Mouse (Mus musculus) gonadal fat pad, adult 2 months (tissue): ENCODE measurements at regions not wholly inside any gene's neighbourhood (a gene's known extent, or its start where the extent isn't known, plus 50 kb on each side); places are given as distances from the start of the nearest gene placed in this dataset.

Experiments
- DNase-seq: peaks from one replicate; pipeline ENCODE4 v3.0.0-alpha.2; 2012; ENCODE audit warnings: low read depth

DNA sequence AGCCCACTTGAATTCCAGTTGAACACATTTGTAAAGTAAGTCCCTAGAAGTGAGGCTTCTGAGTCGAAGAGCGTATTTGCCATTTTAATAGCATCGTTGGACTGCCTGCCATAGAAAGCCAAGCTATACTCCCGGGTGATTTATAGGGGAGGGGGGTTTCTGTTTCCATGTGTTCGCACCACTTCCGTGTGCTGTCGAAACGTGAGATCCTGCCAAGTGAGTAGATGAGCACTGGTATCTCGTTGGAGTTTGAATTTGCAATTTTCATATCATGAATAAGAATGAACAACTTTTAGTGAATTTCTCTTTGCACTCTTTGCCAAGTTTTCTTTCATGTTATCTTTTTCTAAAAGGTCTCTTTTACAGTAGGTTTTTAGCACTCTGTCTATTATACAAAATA, 128.7 kb downstream of the Tle3 start:
- no peak for DNase-seq

DNA sequence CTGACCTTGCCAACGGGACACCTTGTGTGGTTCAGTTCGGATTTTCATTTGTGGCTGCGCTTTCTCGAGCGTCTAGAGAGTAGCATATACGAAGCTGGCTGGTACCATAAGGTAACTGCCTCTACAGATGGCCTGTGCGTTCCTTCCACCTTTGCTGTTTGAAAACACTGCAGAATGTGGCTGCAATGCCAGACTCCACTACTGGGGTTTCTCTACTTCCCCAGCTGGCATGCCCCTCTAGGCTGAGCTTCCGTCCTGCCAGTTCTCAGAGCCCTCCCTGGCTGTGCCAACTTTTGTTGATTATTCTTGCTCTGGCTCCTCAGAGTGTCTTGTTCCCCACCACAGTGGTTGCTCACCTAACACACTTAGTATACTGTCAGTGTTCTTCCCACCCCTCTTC, 120.7 kb downstream of the Tle3 start:
- no peak for DNase-seq

DNA sequence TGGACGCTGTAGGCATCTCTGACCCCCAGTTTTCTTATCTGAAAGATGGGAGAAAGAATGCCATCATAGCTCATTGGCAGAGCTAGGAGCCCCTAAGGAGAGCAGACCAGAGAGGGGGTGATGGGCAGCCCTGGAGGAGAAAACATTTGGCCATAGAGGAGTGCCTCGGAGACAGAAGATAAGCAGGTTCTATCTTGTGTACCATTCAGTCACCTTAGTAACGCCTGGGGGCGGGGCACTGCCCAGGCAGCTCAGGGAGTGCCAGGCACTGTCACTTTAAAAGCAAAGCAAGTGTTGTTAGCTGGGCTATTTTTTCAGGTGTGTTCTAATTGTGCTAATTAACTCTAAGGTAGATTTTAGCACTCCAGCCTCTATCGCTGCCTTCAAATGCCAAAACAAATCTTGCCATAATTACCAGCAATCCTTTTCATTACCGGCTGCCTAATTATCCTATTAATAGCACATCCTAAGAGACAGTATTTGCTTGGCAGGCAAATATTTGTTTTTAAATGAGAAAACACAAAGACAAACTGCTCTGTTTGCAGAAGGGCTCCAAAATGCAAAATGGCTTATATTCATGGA, 119.1 kb downstream of the Tle3 start:
- DNase-seq = no peak

DNA sequence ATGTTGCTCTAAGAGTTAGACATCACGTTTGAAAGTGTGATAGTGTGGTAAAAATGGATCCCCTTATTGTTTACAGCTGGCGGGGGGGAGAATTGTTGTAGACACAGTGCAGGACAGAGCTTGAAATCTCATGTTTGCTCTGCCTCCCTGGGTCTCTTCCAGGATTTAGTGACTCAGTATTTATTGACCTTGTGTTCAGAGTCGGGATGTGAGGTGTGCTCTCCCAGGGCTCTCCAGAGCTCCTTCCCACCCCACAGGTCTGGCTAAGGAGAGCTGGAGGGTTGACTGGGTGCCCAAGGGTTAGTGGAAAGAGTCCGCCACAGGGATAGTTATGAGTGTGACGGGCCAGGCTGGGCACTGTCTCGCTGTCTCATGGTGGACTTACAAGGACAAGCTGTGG, 117.8 kb downstream of the Tle3 start:
- DNase-seq = no peak

DNA sequence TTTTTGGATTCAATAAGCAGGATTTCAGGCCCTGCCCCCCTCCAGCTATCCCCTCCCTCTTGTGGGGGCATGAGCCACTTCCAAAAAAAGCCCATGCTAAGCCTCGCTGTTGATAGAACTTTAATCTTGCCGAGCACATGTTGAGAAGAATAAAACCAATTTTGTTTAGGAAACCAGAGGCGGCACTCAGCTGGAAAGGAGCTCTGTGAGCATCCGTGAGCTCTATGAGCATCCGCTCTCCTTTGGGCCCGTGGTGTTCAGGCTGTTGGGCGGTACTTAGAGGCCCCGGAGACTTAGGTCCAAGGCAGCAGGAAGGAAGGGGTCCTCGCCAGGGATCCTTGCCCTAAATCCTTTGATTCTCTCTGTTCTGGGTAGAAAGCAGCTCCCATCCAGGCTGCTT, 117.0 kb downstream of the Tle3 start:
- DNase-seq = no peak

DNA sequence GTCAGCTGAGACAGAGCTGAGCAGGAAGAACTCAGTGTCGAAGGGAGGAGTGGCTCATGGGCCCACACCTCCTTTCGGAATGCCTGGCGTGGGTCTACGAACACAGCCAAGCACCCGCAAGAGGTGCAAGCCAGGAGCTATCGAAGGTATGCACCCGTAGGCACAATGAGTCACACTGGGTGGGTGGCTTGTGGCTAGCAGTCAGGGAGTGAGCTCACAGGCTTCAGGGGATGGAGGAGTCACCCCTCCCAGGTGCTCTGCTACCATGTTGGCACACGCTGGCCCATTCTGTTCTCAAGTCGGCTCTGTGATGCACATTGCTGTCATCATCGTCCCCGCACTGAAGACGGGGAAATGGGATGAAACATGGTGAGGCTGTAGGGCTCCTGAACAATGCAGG, 115.7 kb downstream of the Tle3 start:
- DNase-seq = peak; percentile 30

DNA sequence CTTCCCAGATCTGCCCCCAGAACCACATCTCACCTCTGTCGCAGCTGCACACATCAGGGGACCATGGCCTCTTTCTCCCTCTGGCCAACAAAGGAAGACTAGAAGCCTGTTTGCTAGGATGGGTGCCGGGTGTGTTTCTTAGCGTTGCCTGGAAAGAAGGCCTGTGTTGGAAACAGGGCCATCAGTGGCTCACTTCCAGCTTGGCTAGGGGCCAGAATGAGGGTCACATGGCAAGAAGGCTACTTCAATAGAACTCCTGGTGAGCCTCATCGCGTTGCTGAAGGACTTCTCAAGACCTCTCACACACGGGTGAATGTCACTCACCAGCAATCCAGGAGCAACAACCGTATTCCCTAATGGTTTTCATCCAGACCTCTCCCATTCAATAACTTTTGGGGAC, 115.0 kb downstream of the Tle3 start:
- DNase-seq = no peak

DNA sequence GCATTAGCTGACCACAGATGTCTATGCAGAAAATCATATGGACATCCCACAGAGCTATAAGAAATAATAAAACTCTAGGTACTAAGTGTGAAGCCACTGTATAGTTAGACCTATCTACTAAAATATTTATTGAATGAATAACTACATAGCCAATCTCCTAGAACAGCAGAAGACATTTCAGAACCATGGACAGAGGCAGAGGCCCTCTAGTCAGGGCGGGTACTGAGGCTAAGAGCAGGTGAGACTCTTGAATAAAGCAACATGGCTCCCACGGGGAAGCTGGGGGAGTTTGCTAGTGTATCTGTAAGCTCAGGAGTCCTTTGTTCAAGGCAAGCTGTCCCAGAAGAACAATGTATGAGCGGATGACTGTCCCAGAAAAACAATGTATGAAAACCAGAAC, 112.2 kb downstream of the Tle3 start:
- no peak for DNase-seq

DNA sequence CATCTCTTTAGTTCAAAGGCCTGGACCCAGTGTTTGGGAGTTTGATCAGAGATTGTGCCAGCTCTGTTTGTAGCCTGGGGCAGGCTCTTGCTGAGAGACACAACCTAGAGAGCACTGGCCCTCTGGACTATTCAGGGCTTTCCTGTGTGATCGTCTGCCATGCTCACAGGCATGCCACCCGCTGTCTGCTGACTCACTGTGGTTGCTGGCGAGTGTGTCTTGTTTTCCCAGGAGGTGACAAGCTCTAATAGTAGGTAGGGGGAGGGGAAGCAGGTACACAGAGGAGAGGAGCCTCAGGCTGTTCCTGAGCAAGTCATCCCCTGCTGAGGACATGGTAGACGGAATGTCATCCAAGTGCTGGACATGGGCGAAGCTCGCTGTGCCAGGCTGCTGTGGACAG, 107.5 kb downstream of the Tle3 start:
- no peak for DNase-seq

DNA sequence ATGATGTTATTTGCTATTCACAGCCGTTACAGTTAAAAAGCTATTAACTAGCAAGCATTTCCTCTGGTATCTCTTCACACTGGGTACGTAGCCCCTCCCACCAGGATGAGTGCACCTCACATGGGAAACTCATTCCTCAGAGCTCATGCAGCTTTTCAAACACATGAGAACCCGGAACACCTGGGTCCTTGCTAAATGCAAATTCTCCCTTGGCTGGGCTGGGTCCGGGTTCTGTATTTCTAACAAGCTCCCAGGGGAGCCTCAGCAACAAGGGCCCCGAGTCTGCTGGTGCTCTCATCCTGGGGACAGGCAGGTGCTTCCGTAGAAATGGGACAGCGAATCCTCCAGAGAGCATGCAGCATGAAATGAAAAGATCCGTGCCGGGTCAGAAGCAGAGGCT, 106.7 kb downstream of the Tle3 start:
- no peak for DNase-seq

DNA sequence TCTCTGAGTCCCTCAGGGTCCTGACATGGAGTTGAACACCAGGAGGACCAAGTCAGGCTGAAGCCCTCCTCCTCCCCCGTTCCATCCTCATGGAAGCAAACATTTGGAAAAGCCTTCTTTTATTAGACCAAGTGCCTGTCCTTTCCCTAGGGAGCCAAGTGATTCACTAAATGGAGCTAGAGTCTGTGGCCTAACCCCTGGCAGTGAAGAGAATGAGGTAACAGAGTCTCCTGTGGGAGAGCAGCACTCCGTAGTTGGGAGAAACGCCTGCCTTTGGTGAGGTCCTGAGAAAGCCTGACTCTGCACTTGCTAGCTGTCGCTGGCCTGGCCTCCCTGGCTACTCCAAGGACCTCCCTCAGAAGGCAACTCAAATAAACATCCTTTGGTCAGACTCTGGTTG, 104.2 kb downstream of the Tle3 start:
- DNase-seq = no peak

DNA sequence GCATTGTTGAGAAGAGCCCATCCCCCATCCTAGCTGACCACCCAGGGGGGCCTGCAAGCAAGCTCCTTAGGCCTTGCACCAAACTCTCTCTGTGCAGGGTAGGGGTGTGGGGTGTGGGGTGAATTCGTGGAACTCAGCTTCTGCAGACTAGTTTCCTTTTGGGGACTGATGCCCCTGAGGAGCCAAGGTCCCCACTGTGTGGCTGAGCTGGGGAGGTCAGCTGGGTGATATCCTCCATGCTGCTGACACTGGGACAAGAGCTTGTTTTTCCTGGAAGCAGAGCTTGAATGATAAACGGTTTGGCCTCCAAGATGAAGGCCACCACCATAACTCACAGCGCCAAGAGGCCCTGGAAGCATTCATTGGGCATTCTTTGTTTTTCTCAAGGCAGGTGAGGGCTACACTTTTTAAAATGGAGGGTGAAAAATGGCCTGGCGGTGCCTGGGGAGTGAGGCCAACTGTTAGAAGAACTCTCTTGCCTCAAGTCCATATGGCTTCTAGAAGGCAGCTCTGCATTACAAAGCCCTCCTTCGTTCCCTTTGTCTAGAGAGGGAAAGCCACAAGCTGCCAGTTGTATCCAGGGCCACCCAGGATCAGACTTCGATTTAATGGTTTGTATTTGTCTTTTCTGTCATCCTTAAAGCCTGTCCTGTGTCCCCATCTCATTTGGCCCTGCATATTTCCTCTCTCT, 98.8 kb downstream of the Tle3 start:
- no peak for DNase-seq

DNA sequence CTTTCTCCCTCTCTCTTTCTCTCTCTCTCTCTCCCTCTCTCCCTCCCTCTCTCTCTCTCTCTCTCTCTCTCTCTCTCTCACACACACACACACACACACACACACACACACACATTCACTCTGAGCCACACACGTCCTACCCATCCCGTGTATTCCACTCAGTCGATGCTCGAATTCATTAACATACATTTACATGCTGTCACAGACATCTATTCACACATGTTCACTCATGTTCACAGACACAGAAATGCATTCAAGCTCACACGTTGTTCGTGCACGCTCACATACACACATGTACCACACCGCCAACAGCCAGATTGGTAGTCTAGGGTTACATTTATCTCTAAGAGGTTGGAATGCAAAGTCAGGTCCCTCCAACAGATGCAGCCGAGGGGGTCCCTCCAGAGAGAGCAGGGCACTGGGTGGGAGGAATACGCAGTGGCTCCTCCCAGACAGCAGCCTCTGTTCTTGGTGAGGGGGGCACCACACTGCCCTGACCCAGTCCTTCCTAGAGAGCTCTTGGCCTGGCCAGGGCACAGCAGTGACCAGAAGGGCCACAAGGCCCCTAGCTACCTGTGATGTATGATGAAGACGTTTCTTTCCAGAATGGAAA, 96.8 kb downstream of the Tle3 start:
- no peak for DNase-seq

DNA sequence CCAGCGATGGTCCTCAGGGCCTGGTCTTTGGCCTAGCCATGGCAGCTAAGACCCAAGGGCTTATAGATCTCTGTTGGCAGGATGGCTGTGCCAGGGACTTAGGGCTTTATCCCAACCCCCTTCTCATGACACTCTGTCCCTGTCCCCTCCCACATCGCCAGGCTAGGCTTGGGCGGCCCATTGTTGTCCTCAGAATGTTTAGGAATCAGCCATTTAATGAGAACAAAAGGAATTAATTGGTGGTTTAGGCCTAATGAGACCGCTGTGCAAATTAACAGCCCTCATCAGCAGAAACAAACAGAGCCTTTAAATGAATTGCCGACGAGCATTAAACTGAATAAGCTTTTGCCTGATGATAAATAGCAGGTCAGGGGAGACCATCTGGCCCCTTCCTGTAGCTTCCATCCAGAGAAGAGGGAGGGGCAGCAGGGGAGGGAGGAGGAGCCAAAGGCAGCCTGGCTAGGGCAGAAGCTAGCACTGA, 96.2 kb downstream of the Tle3 start:
- DNase-seq = no peak
